Mouse (Mus musculus) CH12.LX (cell line): ENCODE results near the gene Map2k5. TPM values are rescaled to one million over a fixed set of nuclear protein-coding genes. Genes with fewer than 3 reads are reported as not detected.
A peak's percentile ranks its signal among the peaks of the same experiment; 100 is the strongest.

Experiments used
- DNase-seq: peaks from one replicate; pipeline ENCODE4 v3.0.0-alpha.2; 2013; ENCODE audit errors: extremely low read depth
- H3K27ac ChIP-seq: 2 replicates; pipeline ENCODE4 v1.5.1; 2012; ENCODE audit warnings: low read depth, mild to moderate bottlenecking, control low read depth, moderate library complexity; ENCODE audit not compliant: insufficient read depth
- H3K27me3 ChIP-seq: replicated peaks from 2 replicates; pipeline ENCODE3; 2012; ENCODE audit warnings: inconsistent platforms
- H3K36me3 ChIP-seq, 2 experiments: replicated peaks in 1 of 2; 2 replicates each; pipeline versions ENCODE3 to v1.6.1; 2012; ENCODE audit warnings: inconsistent platforms in 1 of 2, low read length in 1 of 2, mild to moderate bottlenecking in 1 of 2, mixed read lengths in 1 of 2, moderate library complexity in 1 of 2; ENCODE audit not compliant: control insufficient read depth in 1 of 2, insufficient read depth in 1 of 2
- H3K4me1 ChIP-seq, 2 experiments: 2 replicates each; pipeline ENCODE4 v1.6.1; 2012; ENCODE audit warnings: inconsistent platforms in 1 of 2, moderate library complexity in 1 of 2; ENCODE audit not compliant: insufficient read depth in 2 of 2, control insufficient read depth in 1 of 2
- H3K4me2 ChIP-seq: 2 replicates; pipeline ENCODE4 v1.6.1; 2012; ENCODE audit warnings: low read depth, mild to moderate bottlenecking, control low read depth; ENCODE audit not compliant: poor library complexity, insufficient read depth, severe bottlenecking
- H3K4me3 ChIP-seq, 3 experiments: fragments of 150-350 bp in 1 of 3; sonication (generic) in 1 of 3; replicated peaks in 1 of 3; 2 replicates each; pipeline versions ENCODE3 to v1.5.1; 2011 to 2012; ENCODE audit warnings: low read depth in 2 of 3, low read length in 2 of 3, mild to moderate bottlenecking in 2 of 3, moderate library complexity in 2 of 3, control low read depth in 1 of 3, improper control_type of control experiment in 1 of 3, inconsistent platforms in 1 of 3, mixed read lengths in 1 of 3; ENCODE audit not compliant: poor library complexity in 1 of 3
- H3K79me2 ChIP-seq: replicated peaks from 2 replicates; pipeline ENCODE4 v1.6.1; 2012; ENCODE audit warnings: mild to moderate bottlenecking, moderate library complexity; ENCODE audit not compliant: control insufficient read depth, poor library complexity, insufficient read depth, severe bottlenecking; ENCODE audit errors: extremely low read depth
- H3K9ac ChIP-seq: 2 replicates; pipeline ENCODE4 v1.6.1; 2012; ENCODE audit warnings: low read depth, mild to moderate bottlenecking, control low read depth, moderate library complexity; ENCODE audit not compliant: insufficient read depth
- H3K9me3 ChIP-seq: replicated peaks from 2 replicates; pipeline ENCODE3; 2012; ENCODE audit warnings: low read length, inconsistent platforms, mixed read lengths
- CHD1 ChIP-seq: IDR thresholded peaks from 2 replicates; pipeline ENCODE4 v1.6.1; 2012; ENCODE audit warnings: low read depth, low read length, improper control_type of control experiment, inconsistent platforms
- CTCF ChIP-seq, 2 experiments: IDR thresholded peaks in 1 of 2; conservative IDR thresholded peaks in 1 of 2; 2 replicates each; pipeline ENCODE4 v1.5.1; 2011 to 2012; ENCODE audit warnings: low read depth in 2 of 2, low read length in 2 of 2, improper control_type of control experiment in 1 of 2, inconsistent platforms in 1 of 2, mild to moderate bottlenecking in 1 of 2, moderate library complexity in 1 of 2
- ELF1 ChIP-seq: IDR thresholded peaks from 2 replicates; pipeline ENCODE4 v1.6.1; 2014; ENCODE audit warnings: low read depth, mild to moderate bottlenecking, inconsistent platforms, low read length, improper control_type of control experiment
- EP300 ChIP-seq: IDR thresholded peaks from 2 replicates; pipeline ENCODE4 v1.6.1; 2011; ENCODE audit warnings: low read length, improper control_type of control experiment
- ETS1 ChIP-seq: conservative IDR thresholded peaks from 2 replicates; pipeline ENCODE4 v1.6.1; 2012; ENCODE audit warnings: low read depth, mild to moderate bottlenecking, inconsistent platforms, low read length, improper control_type of control experiment, moderate library complexity
- HCFC1 ChIP-seq: IDR thresholded peaks from 2 replicates; pipeline ENCODE4 v1.6.1; 2012; ENCODE audit warnings: low read depth, mild to moderate bottlenecking, inconsistent platforms, low read length, improper control_type of control experiment
- IRF4 ChIP-seq: IDR thresholded peaks from 2 replicates; pipeline ENCODE4 v1.6.1; 2014; ENCODE audit warnings: low read depth, mild to moderate bottlenecking, inconsistent platforms, low read length, improper control_type of control experiment
- JUND ChIP-seq: conservative IDR thresholded peaks from 2 replicates; pipeline ENCODE4 v1.6.1; 2011; ENCODE audit warnings: low read depth, low read length, improper control_type of control experiment
- MAX ChIP-seq: IDR thresholded peaks from 2 replicates; pipeline ENCODE4 v1.6.1; 2011; ENCODE audit warnings: low read length, improper control_type of control experiment
- MXI1 ChIP-seq: IDR thresholded peaks from 2 replicates; pipeline ENCODE4 v1.6.1; 2011; ENCODE audit warnings: mild to moderate bottlenecking, low read depth, low read length, improper control_type of control experiment
- MYC ChIP-seq: IDR thresholded peaks from 2 replicates; pipeline ENCODE4 v1.6.1; 2011; ENCODE audit warnings: low read depth, mild to moderate bottlenecking, improper control_type of control experiment, low read length
- PAX5 ChIP-seq: IDR thresholded peaks from 2 replicates; pipeline ENCODE4 v1.6.1; 2012; ENCODE audit warnings: low read length, inconsistent platforms, mixed read lengths
- POLR2AphosphoS2 ChIP-seq: IDR thresholded peaks from 2 replicates; pipeline ENCODE4 v1.6.1; 2011; ENCODE audit warnings: low read depth, low read length, improper control_type of control experiment
- RAD21 ChIP-seq: IDR thresholded peaks from 2 replicates; pipeline ENCODE4 v1.6.1; 2011; ENCODE audit warnings: low read depth, mild to moderate bottlenecking, low read length, improper control_type of control experiment, moderate library complexity
- RCOR1 ChIP-seq: conservative IDR thresholded peaks from 2 replicates; pipeline ENCODE4 v1.6.1; 2012; ENCODE audit warnings: low read depth, mild to moderate bottlenecking, inconsistent platforms, low read length, improper control_type of control experiment
- TBP ChIP-seq: conservative IDR thresholded peaks from 2 replicates; pipeline ENCODE4 v1.6.1; 2011; ENCODE audit warnings: low read depth, low read length, improper control_type of control experiment
- TCF12 ChIP-seq: IDR thresholded peaks from 2 replicates; pipeline ENCODE4 v1.6.1; 2014; ENCODE audit warnings: low read depth, mild to moderate bottlenecking, inconsistent platforms, low read length, improper control_type of control experiment
- UBTF ChIP-seq: IDR thresholded peaks from 2 replicates; pipeline ENCODE4 v1.6.1; 2012; ENCODE audit warnings: low read depth, mild to moderate bottlenecking, inconsistent platforms, low read length, improper control_type of control experiment, moderate library complexity
- USF1 ChIP-seq: IDR thresholded peaks from 2 replicates; pipeline ENCODE4 v1.6.1; 2014; ENCODE audit warnings: low read depth, mild to moderate bottlenecking, inconsistent platforms, low read length, improper control_type of control experiment
- ZC3H11A ChIP-seq: IDR thresholded peaks from 2 replicates; pipeline ENCODE4 v1.6.1; 2012; ENCODE audit warnings: low read depth, mild to moderate bottlenecking, inconsistent platforms, low read length, improper control_type of control experiment
- ZKSCAN1 ChIP-seq: IDR thresholded peaks from 2 replicates; pipeline ENCODE4 v1.6.1; 2012; ENCODE audit warnings: low read depth, inconsistent platforms, low read length, improper control_type of control experiment, borderline replicate concordance
- ZMIZ1 ChIP-seq: IDR thresholded peaks from 2 replicates; pipeline ENCODE4 v1.6.1; 2012; ENCODE audit warnings: low read depth, mild to moderate bottlenecking, inconsistent platforms, low read length, improper control_type of control experiment
- dilution Hi-C: fragments of 300-500 bp; cut with MboI; formaldehyde crosslinking; loops from 2 replicates; pipeline ENCODE4 v1.14.3; 2020; ENCODE audit warnings: low sequenced_read_pairs; ENCODE audit not compliant: extremely low pct_unique_long_range_greater_than_20kb, extremely low pct_ligation_motif_present
- in situ Hi-C: fragments of 300-500 bp; cut with MboI; formaldehyde crosslinking; loops from 3 replicates; pipeline ENCODE4 v1.14.3; 2019; ENCODE audit warnings: low sequenced_read_pairs, low pct_ligation_motif_present, low pct_unique_long_range_greater_than_20kb, mixed read lengths
- polyA plus RNA-seq: library from polyadenylated mRNA; unstranded; fragments of >175 nt; gene quantifications from 2 replicates; pipeline ENCODE4 v1.2.1, GENCODE M21; 2012; ENCODE audit warnings: low read depth; ENCODE audit not compliant: insufficient read length
- total RNA-seq, 2 experiments: library from RNA; depleted of rRNA; stranded (reverse); fragments of 300-350 nt in 1 of 2; fragments of >200 nt in 1 of 2; gene quantifications; 2 replicates each; pipeline ENCODE4 v1.2.3; 2012 to 2014

Gene Map2k5
- total and polyA plus RNA-seq, 3 experiments = 10.8 to 22.6 (median 11.2) TPM

DNA sequence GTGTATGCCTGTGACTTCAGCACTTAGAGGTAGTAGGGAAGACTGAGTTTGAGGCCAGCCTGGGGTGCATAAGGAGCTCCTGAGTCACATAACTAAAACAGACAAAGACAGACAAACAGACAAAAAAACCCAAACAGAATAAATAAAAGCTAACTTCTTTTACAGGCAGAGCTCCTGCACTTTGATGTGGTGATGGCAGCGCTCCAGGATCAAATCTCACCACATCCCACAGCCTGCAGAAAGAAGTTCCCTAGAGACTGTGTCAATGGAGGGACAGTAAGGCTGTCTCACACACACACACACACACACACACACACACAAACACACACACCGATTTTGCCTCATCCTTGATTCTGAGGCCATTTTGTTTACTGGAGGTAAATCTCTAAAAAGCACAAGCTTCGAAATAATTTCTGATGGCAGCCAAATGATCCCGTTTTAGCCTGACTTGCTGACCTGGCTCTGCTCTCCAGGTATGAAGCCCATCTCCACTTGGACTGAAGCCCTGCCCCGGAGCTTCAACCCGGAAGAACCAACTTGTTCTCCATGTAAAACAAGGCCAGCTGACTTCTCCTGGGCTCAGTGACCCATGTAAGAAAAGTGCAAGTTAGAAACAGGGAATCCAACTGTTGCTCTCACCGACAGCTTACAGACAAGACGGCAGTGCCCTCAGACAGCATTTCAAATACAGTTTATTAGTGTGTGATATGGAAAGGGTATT is 203.5 kb downstream of the Map2k5 start:
- no peaks in the 10 kb centered on the region for H3K79me2 ChIP-seq
- no peak for DNase-seq
- no peak overlapping the region for H3K4me2 ChIP-seq
- no peak overlapping the region for H3K27ac ChIP-seq
- H3K4me3 ChIP-seq = no peak overlapping the region
- TF ChIP-seq ZMIZ1 (no peak), POLR2AphosphoS2 (no peak), IRF4 (no peak), UBTF (no peak), MXI1 (no peak), TCF12 (no peak), ETS1 (no peak), HCFC1 (no peak), EP300 (no peak)
- no peak overlapping the region for H3K9ac ChIP-seq
- in situ Hi-C loops (no loop called here), dilution Hi-C loops (no loop called here)
- peaks cover 0 to 37% of the 10 kb centered on the region in 2 experiments for H3K36me3 ChIP-seq
- H3K4me1 ChIP-seq = peaks cover 3 to 13% of the 10 kb centered on the region in 2 experiments
- no peaks in the 10 kb centered on the region for H3K27me3 ChIP-seq
- peaks cover 1% of the 10 kb centered on the region for H3K9me3 ChIP-seq

GRCm38 (mm10) chr9:63171951-63172350 is 205.8 kb downstream of the Map2k5 start:
- TF ChIP-seq EP300 = no peak
- TF ChIP-seq PAX5 = no peak
- peak; percentile 62 for TF ChIP-seq IRF4
- no peak for TF ChIP-seq CTCF (conservative IDR thresholded peaks at IDR 0.05 in 1 of 2, IDR thresholded peaks at IDR 0.05 in 1 of 2; ENCODE audit: low read depth in 2 of 2, low read length in 2 of 2)
- TF ChIP-seq JUND = no peak
- no peak for TF ChIP-seq RCOR1
- peak; percentile 60; the same call in 1 of the 2 replicates for TF ChIP-seq MXI1
- peak; percentile 89 for TF ChIP-seq MYC
- TF ChIP-seq ELF1 = no peak
- TF ChIP-seq ZC3H11A = no peak
- no peak for TF ChIP-seq ETS1
- no peak for TF ChIP-seq CHD1
- TF ChIP-seq TBP = no peak
- TF ChIP-seq ZKSCAN1 = no peak
- peak; percentile 90 for TF ChIP-seq MAX
- TF ChIP-seq USF1 = peak; percentile 25; the same call in 1 of the 2 replicates
- TF ChIP-seq RAD21 = no peak
- Histone ChIP-seq H3K9ac (no peak overlapping the region), H3K36me3 (peaks cover 0 to 46% of the 10 kb centered on the region in 2 experiments), H3K4me3 (no peak overlapping the region), H3K79me2 (no peaks in the 10 kb centered on the region), H3K27ac (no peak overlapping the region), H3K4me2 (no peak overlapping the region), H3K4me1 (peaks cover 3 to 19% of the 10 kb centered on the region in 2 experiments), H3K9me3 (peaks cover 2% of the 10 kb centered on the region), H3K27me3 (no peaks in the 10 kb centered on the region)
- dilution Hi-C loops = no loop called here
- in situ Hi-C loops = no loop called here
- peak; percentile 38 for DNase-seq
